Comparison of ENCODE assay signal across 13 mouse cellular contexts in the genomic region with DNA sequence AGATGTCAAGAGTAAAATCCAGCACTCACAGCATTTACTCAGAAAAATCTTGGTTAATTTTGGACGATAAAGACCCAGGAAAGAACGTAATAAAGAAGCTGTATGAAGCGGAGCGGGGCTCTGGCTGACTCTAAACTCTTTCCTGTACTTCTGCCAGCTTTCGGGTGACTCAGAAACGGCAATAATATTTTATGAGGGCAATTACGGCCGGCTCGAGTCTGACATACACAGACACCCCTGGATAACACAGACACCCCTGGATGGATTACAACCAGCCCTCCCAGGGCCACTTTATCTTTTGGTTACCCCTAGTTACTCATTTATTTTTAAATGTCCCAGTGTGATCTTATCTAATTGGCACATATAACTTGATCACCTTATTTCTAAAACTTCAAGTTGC.
DNase-seq lines count a peak whose midpoint lies in the region; ATAC-seq lines count a peak whose summit lies in the region.
"Had no signal": no experiment of that assay in that cellular context is flagged by ENCODE, and none has a peak within 500 bp of the region (broad histone marks: within the 10 kb centered on the region; RNA-seq: fewer than 3 reads in every experiment).

No protein-coding gene starts in this region.

- no peaks in the 10 kb centered on the region for H3K36me3 ChIP-seq in heart, embryonic 15.5 days
- peaks cover 4% of the 10 kb centered on the region; the same call in 1 of the 2 replicates for H3K36me3 ChIP-seq in heart, embryonic 10.5 days
- no peaks in the 10 kb centered on the region for H3K36me3 ChIP-seq in intestine, embryonic 16.5 days (ENCODE audit: control insufficient read depth, insufficient read depth, low read length)
- H3K36me3 ChIP-seq: hindbrain, embryonic 10.5 days had no signal

- H3K9me3 ChIP-seq in heart, embryonic 15.5 days (replicated peaks): no peaks in the 10 kb centered on the region
- no peaks in the 10 kb centered on the region for H3K9me3 ChIP-seq in heart, embryonic 10.5 days
- no peaks in the 10 kb centered on the region for H3K9me3 ChIP-seq in intestine, embryonic 16.5 days (ENCODE audit: control insufficient read depth, low read length)
- H3K9me3 ChIP-seq: hindbrain, embryonic 10.5 days had no signal

- ATAC-seq in heart, embryonic 15.5 days (replicated peaks; ENCODE audit: insufficient number of reproducible peaks, insufficient read depth, low FRiP score, low read depth): no peak
- ATAC-seq in intestine, embryonic 16.5 days: peak; percentile 75

- peak overlapping the region; percentile 29; the same call in 1 of the 2 replicates for H3K27ac ChIP-seq in heart, embryonic 15.5 days
- H3K27ac ChIP-seq in heart, embryonic 10.5 days: no peak overlapping the region
- peak overlapping the region; percentile 77 for H3K27ac ChIP-seq in intestine, embryonic 16.5 days (ENCODE audit: low read length)
- H3K27ac ChIP-seq: hindbrain, embryonic 10.5 days; left cerebral cortex, adult 2 months had no signal

- H3K4me1 ChIP-seq in heart, embryonic 15.5 days (replicated peaks): peaks cover 75% of the 10 kb centered on the region
- H3K4me1 ChIP-seq in heart, embryonic 10.5 days: peaks cover 73% of the 10 kb centered on the region
- peaks cover 51% of the 10 kb centered on the region for H3K4me1 ChIP-seq in intestine, embryonic 16.5 days (ENCODE audit: control insufficient read depth, insufficient read depth, low read length)

- DNase-seq in heart, embryonic 10.5 days (ENCODE audit: low spot score): no peak
- peak; percentile 9 for DNase-seq in 3T3-L1 (ENCODE audit: low read depth, low spot score)
- peak; percentile 84 for DNase-seq in NIH3T3 (ENCODE audit: low read depth)
- no peak for DNase-seq in thymus, postnatal 10 days (ENCODE audit: low spot score in 2 of 2)
- no peak for DNase-seq in left cerebral cortex, adult 11 months (ENCODE audit: low spot score)
- DNase-seq in natural killer cell, adult 2 months (ENCODE audit: low spot score in 2 of 2): no peak
- DNase-seq: spleen, adult 18-20 months; thymus, postnatal 25 days had no signal

- H3K9ac ChIP-seq in heart, embryonic 15.5 days: no peak overlapping the region
- no peak overlapping the region for H3K9ac ChIP-seq in intestine, embryonic 16.5 days (ENCODE audit: low read depth, low read length)

- WGBS in heart, embryonic 15.5 days: 64% methylated on average over 9 of the region's 9 CpGs
- 89% methylated on average over 9 of the region's 9 CpGs for WGBS in heart, embryonic 10.5 days
- WGBS in intestine, embryonic 16.5 days: 18% methylated on average over 9 of the region's 9 CpGs

- no peaks in the 10 kb centered on the region for H3K27me3 ChIP-seq in heart, embryonic 15.5 days
- H3K27me3 ChIP-seq in heart, embryonic 10.5 days (ENCODE audit: insufficient read depth, poor library complexity, severe bottlenecking): no peaks in the 10 kb centered on the region
- no peaks in the 10 kb centered on the region for H3K27me3 ChIP-seq in intestine, embryonic 16.5 days (replicated peaks; ENCODE audit: control insufficient read depth, insufficient read depth, low read length)
- H3K27me3 ChIP-seq: CH12.LX had no signal

- no peak overlapping the region for H3K4me2 ChIP-seq in heart, embryonic 15.5 days
- H3K4me2 ChIP-seq in intestine, embryonic 16.5 days (ENCODE audit: low read depth, low read length): 0 out of 2 replicates have a peak overlapping the region, but pooled peaks have one; percentile 34

- no peak overlapping the region for H3K4me3 ChIP-seq in heart, embryonic 15.5 days
- H3K4me3 ChIP-seq in heart, embryonic 10.5 days: no peak overlapping the region
- no peak overlapping the region for H3K4me3 ChIP-seq in intestine, embryonic 16.5 days (ENCODE audit: low read length)
- H3K4me3 ChIP-seq: hindbrain, embryonic 10.5 days; left cerebral cortex, adult 2 months had no signal

Comparison
In these comparisons a context has a peak if more than half of its experiments do, and no peak if none do; other contexts are left out.
1. DNase-seq: peak in 3T3-L1 (single experiment) and NIH3T3 (single experiment); none in heart, embryonic 10.5 days (single experiment), thymus, postnatal 10 days (0 of 2), left cerebral cortex, adult 11 months (single experiment) and natural killer cell, adult 2 months (0 of 2).